ENCODE assay signal across 16 mouse cellular contexts in genomic region chr10:70436656-70437055, GRCm38 (mm10). TPM values are rescaled to one million over a fixed set of nuclear protein-coding genes. Genes with fewer than 3 reads are reported as not detected.
"Had no signal": no experiment of that assay in that cellular context is flagged by ENCODE, and none has a peak within 500 bp of the region (broad histone marks: within the 10 kb centered on the region; RNA-seq: fewer than 3 reads in every experiment).

No protein-coding gene starts in this region.

- ATAC-seq: midbrain, embryonic 15.5 days had no signal

- H3K36me3 ChIP-seq: limb, embryonic 10.5 days; liver, embryonic 15.5 days; midbrain, embryonic 15.5 days; neural tube, embryonic 12.5 days had no signal

- H3K4me2 ChIP-seq: liver, embryonic 11.5 days; liver, embryonic 15.5 days; midbrain, embryonic 11.5 days; midbrain, embryonic 15.5 days; neural tube, embryonic 12.5 days had no signal

- H3K4me3 ChIP-seq: left cerebral cortex, adult 2 months; limb, embryonic 10.5 days; liver, embryonic 15.5 days; megakaryocyte, embryonic 14.5 days; midbrain, embryonic 15.5 days; neural tube, embryonic 12.5 days had no signal

- H3K9ac ChIP-seq: liver, embryonic 15.5 days; midbrain, embryonic 15.5 days; neural tube, embryonic 12.5 days had no signal

- H3K27ac ChIP-seq: kidney, postnatal 0 days; left cerebral cortex, adult 2 months; limb, embryonic 10.5 days; liver, embryonic 15.5 days; macrophage; midbrain, embryonic 15.5 days; neural tube, embryonic 12.5 days had no signal

- H3K27me3 ChIP-seq: midbrain, embryonic 15.5 days; neural tube, embryonic 12.5 days had no signal

- DNase-seq: right cerebral cortex, postnatal 4 days; spleen, adult 18-20 months; thymus, adult 18-20 months; thymus, postnatal 14 days had no signal

- H3K4me1 ChIP-seq: liver, embryonic 15.5 days had no signal

- H3K9me3 ChIP-seq: limb, embryonic 10.5 days; midbrain, embryonic 15.5 days; neural tube, embryonic 12.5 days had no signal

RNA-seq across cellular contexts. Expression of gene Fam13c, which starts 3.6 kb away (rescaled TPM):
- total RNA-seq: monocyte, adult 5-6 weeks; neutrophil, adult 5-6 weeks had no signal
- polyA plus RNA-seq: macrophage had no signal
